Mouse (Mus musculus) thymus, adult 18-20 months (tissue): ENCODE data around the gene Clhc1.
"Not testable (repeated sequence)": the region's sequence is repeated elsewhere in the genome, so short reads cannot be mapped to it uniquely, and the experiment has no call there.

Experiments
- DNase-seq, 2 experiments: peaks; one replicate each; pipeline ENCODE4 v3.0.0; 2022; ENCODE audit warnings: mixed read lengths in 2 of 2

Clhc1 gene

DNA sequence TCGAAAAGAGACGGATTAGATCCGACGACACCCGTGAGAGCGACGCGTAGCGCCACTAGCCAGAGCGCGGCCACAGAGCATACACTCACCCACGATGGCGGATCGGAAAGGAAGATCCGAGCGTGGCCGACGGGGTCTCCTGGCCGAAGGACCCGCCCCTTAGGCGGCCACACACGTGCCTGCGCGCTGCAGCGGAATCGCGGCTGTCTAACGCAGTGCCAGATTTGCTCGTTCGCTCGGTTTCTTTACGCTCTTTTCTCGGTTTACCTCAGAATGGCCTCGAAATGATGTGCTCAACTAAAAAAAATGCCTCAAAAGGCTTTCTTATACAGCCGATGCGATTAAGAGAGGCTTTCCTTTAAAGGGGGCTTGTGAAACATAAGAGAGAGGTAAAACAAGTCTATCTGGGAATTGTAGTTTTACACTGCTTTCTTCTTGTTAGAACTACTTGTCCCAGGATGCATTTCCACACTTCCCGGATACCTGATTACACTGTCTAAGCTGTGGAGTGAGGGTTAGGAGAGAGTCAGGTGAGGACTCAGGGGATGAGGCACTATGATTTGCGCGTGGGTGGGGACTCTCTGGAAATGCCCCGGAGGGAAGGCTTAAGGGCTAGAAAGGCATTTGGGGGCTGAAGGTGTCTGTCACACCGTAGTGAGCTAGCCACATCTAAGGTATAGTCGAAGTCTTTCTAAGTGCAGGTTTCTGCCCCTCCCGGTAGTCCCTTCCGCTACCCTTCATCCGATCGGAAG is at the start of gene Clhc1, which contains the start of gene Rps27a:
Clhc1 (plus strand) TSS at position 199 of the 752 bp plus-strand sequence.
Rps27a (minus strand) TSS at position 358 of the 752 bp plus-strand sequence.
- peak; percentile 78 to 86 for DNase-seq

DNA sequence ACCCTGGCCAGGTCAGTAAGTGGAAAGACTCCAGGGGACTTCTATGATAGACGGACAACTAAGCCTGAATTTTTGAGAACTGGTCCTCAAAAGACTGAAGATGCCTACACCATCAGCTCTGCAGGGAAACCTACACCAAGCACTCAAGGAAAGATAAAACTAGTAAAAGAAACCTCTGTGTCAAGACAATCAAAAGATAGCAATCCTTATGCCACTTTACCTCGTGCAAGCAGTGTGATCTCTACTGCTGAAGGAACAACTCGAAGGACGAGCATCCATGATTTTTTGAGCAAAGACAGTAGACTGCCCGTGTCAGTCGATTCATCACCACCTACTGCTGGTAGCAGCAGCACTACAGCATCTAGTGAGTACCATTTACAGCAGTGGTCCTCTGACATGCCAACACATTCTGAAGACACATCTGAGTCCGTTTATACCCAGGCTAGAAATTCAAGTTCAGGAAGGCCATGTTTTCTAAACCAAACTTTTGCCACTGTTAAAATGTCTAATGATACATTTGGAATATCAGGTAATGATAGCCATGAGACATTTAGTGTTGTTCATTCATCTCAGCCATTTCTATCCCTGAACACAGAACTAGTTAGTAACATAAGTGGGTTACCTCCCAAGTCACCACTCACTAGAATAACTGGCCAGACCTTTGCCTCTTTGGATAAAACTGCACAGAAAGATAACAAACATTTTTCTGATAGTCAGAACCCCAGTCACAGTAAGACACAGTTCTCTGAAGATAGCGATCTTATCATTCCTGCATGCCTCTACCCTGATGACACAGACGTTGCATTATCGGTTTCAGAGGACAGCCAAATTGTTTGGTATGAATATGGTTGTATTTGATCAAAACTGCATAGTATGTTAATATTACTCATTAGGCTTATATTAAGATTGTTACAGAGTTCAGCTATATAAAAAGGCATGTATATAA is 43.5 kb upstream of the Clhc1 start:
- no peak for DNase-seq

- no peak for DNase-seq
These were observed 42.7 kb upstream of the Clhc1 start for GRCm38 (mm10) chr11:29504899-29505625.

DNA sequence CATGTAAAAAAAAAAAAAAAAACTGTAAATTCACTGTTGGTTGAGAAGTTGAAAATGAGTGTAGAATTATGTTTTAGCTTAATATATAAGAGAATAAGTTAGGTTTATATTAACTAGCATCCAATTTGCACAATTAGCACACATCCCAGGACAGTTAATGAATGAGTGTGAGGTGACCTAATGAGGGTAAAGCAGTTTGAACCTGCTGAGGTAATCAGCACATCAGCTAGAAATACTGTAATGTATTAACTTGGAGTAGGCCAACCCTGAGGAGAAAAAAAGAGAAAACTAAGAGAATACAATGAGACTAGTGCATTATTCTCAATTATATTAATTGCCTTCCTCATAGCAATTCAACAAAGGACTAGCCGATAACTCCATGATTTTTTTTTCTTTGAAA is 38.3 kb upstream of the Clhc1 start:
- no peak for DNase-seq

DNA sequence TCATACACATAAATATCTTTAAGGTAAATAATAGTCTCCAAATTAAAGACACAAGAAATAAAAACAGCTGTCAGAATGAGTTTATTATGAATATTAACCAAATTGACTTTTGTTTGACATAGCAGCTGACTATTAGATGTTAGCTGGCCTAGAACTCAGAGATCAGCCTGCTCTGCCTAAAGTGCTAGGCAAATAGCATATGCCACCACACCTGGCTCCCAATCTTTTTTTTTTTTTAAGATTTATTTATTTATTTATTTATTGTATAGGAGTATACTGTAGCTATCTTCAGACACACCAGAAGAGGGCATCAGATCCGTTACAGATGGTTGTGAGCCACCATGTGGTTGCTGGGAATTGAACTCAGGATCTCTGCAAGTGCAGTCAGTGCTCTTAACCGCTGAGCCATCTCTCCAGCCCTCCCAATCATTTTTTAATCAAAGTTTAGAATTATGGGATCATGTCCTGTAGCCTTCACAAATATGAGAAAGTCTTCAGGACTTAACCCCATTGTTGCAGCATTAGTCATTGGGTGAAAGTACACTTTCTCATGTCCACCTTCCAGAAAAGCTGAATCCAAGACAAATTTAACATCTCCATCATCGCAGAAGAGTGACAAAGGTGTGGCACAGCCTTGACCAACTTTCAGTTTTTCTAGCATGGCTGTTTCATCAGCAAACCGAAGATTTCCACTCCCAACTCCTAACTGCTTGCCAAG is 34.8 kb upstream of the Clhc1 start:
- DNase-seq: no peak

GRCm38 (mm10) chr11:29514325-29514681 is 33.4 kb upstream of the Clhc1 start:
- no peak for DNase-seq

DNA sequence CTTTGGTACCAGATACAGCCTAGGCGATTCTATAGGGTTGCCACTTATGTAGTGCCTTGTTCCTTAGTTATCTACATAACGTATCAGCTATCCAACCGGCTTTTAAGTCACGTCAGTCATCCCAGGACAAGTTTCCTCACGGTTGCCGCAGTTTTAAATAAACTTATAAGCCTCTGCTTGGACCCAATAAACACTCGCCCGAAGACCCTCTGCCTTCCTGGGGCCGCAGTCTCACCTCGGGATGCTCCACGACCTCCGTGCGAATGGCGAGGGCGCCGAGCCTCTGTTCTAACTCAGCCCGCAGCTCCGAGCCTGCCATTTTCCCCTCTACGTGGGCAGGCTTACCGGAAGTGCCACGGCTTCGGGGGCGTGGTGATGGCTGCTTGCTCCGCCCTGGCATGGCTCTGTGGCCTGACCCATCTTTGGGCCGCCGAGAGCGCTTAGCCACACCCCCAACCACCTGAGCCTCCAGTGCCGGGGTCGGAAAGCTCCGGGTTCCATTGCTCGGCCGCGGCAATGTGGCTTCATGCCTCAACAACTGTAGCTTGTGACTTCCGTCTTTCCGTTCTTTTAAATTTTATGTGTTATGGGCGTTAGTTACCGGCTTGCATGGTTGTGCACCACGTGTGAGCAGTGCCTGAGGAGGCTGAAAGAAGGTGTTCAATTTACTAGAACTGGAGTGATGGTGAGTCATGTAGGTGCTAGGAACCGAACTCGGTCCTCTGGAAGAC is 32.9 kb upstream of the Clhc1 start, which contains the start of gene Prorsd1:
Prorsd1 (minus strand) TSS at position 352 of the 731 bp plus-strand sequence.
- peak; percentile 86 to 89 for DNase-seq

DNA sequence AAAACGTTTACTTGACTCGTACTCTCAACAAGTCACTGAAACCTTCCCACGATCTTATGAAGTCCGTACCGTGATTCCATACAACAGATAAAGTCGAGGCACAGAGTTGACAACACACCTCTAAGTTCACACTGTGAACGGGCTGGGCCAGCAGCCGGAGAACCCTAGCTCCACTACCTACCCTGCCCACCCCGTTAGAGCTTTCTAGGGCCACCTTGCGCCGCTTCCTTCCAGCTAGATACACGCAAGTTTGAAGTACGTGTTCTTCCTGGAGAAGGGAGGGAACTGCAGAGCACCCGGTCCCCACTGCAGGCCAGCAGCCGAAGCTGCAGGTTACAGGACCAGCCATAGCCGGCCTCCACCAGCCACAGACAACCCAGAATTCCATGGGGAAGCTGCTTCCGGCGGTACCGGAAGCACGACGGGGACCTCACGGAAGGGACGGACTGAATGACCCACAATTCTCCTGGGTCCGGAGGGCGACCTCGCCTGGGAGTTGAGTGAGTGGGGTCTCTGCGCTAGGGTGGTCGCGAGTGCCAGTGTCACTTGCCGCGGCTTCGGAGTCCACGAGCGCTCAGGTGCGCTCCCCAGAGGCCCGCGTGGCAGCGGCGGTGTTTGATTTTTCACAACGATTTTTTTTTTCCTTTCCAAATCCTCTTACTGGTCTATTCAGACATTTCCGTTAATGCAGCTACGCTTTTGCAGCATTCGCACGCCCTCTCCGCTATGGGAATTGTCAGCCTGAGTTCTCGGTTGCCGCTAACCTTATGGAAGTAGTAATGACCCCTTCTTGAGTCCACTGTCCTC is 21.6 kb upstream of the Clhc1 start, which contains the start of gene Mtif2:
Mtif2 (plus strand) TSS at position 421 of the 807 bp plus-strand sequence.
- peak; percentile 41 to 49 for DNase-seq

DNA sequence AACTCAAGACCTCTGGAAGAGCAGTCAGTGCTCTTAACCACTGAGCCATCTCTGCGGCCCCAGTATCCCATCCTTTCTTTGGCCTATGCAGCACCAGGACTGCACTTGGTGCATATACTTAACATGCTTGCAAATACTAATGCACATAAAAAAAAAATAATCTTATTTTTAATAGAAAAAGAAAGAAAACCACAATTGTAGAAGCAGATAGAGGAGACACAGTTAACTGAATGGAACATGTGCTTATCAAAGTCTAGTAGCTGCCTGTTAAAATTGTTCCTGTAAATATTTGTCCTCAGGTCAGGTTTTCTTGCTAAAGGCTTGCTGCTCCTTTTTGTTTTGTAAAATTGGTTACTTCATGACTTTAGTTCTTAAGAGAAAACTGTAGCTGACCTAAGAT is 9.5 kb upstream of the Clhc1 start:
- DNase-seq: no peak

DNA sequence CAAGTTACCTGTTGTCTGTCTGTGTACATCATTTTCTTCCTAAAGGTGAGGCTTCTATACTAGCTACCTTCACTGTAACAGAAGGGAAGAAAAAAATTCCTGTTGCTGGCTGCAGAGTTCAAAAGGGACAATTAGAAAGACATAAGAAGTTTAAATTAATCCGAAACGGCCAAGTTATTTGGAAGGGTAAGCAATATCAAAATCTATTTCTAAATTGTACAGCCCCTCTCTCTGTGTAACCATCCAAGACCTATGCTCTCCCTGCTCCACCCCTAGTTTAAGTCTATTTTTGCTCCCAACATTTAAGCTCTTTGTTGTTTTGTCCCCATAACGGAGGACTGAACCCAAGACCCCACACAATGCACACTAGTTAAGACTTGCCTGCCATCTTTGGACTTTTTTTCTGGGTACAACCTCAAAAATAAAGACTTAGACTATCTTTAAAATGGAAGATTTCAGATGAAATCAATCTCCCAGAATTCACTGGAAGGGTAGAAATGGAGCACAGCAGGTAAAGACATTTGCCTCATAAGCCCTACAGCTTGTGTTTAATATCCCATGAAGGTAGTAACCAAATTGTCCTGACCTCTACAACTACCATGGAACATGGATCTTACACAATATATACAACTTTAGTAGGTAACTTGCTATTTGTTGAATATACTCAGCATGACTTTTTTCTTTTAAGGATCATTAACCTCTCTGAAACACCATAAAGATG is 3.4 kb upstream of the Clhc1 start:
- DNase-seq: no peak

DNA sequence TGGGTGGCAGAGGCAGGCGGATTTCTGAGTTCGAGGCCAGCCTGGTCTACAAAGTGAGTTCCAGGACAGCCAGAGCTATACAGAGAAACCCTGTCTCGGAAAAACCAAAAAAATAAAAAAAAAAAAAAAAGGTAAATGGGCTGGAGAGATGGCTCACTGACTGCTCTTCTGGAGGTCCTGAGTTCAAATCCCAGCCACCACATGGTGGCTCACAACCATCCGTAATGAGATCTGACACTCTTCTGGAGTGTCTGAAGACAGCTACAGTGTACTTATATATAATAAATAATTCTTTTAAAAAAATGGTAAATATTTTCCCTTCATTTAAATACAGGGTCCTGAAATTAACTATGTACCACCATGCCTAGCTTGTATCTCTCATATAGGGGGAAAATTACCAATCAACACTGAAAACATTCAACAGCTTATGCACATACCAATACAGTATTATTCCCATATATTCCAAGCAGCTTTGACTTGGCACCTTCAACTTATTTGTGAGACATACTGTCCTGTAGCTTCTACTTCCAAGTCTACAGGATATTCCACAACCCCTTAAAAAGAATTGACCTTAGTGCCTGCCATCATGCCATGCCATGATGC is 2.5 kb upstream of the Clhc1 start:
- not testable (repeated sequence) for DNase-seq

GRCm38 (mm10) chr11:29546297-29546696 is 1.5 kb upstream of the Clhc1 start:
- not testable (repeated sequence) for DNase-seq

DNA sequence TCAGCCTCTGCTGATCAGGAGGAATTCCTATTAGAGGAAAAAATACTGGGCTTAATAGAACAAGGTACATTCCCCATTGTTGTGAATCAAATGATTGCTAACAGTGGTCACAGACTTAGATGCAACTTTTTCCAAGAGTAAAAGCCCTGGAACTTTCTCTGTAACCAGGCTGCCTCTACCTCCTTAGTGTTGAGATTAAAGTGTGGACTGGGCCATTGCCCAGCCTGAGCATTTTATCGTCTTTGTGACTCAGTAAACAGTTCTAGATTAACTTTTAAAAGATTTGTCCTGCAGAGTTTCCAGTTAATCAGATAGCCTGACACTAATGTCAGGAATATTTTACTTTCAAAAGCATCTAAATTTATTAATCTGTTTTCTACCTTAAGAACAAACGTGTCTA is 988 bp upstream of the Clhc1 start:
- DNase-seq: no peak

DNA sequence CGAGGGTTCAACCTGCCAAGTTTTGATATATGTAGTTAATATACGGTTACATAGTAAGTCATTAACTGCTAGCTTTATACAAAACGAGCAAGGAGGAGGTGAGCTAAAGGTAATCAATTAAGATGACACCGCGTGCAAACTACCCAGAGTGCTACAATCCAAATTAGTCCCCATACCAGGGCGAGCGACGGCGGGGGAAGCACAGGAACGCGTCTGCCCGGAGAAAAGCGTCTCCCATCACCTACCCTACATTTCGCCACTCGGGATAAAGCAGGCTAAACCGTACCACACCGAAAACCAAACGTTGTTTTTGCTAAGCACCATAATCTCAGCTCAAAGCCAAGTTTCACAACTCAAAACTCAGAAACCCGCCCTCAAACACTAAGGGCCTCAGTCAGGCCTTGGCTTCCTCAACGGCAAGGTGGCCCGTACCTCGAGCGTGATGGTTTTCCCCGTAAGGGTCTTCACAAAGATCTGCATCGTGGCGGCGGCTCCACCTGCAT is 450 bp upstream of the Clhc1 start:
- peak in 1 of 2 experiments; percentile 4 for DNase-seq

GRCm38 (mm10) chr11:29548504-29549424 is 1.0 kb downstream of the Clhc1 start:
- no peak for DNase-seq

GRCm38 (mm10) chr11:29549425-29549778 is 1.7 kb downstream of the Clhc1 start:
- no peak for DNase-seq

GRCm38 (mm10) chr11:29560452-29560851 is 12.7 kb downstream of the Clhc1 start:
- DNase-seq: no peak

- DNase-seq: no peak
These were observed 13.2 kb downstream of the Clhc1 start for GRCm38 (mm10) chr11:29560990-29561389.
